Mouse (Mus musculus) neural tube, embryonic 11.5 days (tissue): ENCODE data around the gene Tcte1. TPM values are rescaled to one million over a fixed set of nuclear protein-coding genes. Genes with fewer than 3 reads are reported as not detected.
A peak's percentile ranks its signal among the peaks of the same experiment; 100 is the strongest.

Source experiments
- ATAC-seq: fragments of 200-750 bp; cut with Nextera tagmentation; 2 replicates; pipeline ENCODE4 v1.8.0; 2017; ENCODE audit warnings: moderate number of reproducible peaks, mild to moderate bottlenecking, moderate TSS enrichment, moderate library complexity; ENCODE audit not compliant: insufficient read depth, low FRiP score, low TSS enrichment
- DNase-seq: peaks from one replicate; pipeline ENCODE4 v3.0.0-alpha.2; 2015; ENCODE audit warnings: low spot score
- H3K27ac ChIP-seq: fragments of 300-500 bp; sonication (generic); 2 replicates; pipeline ENCODE4 v1.5.1; 2014; ENCODE audit warnings: low read depth, mild to moderate bottlenecking, low read length
- H3K27me3 ChIP-seq: fragments of 300-500 bp; sonication (generic); 2 replicates; pipeline ENCODE4 v1.6.1; 2014; ENCODE audit warnings: mild to moderate bottlenecking, low read length, mixed read lengths; ENCODE audit not compliant: control insufficient read depth, insufficient read depth
- H3K36me3 ChIP-seq: fragments of 300-500 bp; sonication (generic); 2 replicates; pipeline ENCODE4 v1.6.1; 2014; ENCODE audit warnings: mild to moderate bottlenecking, low read length, moderate library complexity, mixed read lengths; ENCODE audit not compliant: control insufficient read depth, insufficient read depth
- H3K4me1 ChIP-seq: fragments of 300-500 bp; sonication (generic); 2 replicates; pipeline ENCODE4 v1.6.1; 2014; ENCODE audit warnings: low read length, mixed read lengths; ENCODE audit not compliant: control insufficient read depth, insufficient read depth
- H3K4me2 ChIP-seq: fragments of 300-500 bp; sonication (generic); 2 replicates; pipeline ENCODE4 v1.6.1; 2014; ENCODE audit warnings: low read depth, mild to moderate bottlenecking, moderate library complexity
- H3K4me3 ChIP-seq: fragments of 300-500 bp; sonication (generic); 2 replicates; pipeline ENCODE4 v1.5.1; 2014; ENCODE audit warnings: low read depth, low read length
- H3K9ac ChIP-seq: fragments of 300-500 bp; sonication (generic); 2 replicates; pipeline ENCODE4 v1.6.1; 2014; ENCODE audit warnings: mild to moderate bottlenecking, low read length
- H3K9me3 ChIP-seq: fragments of 300-500 bp; sonication (generic); 2 replicates; pipeline ENCODE4 v1.6.1; 2016; ENCODE audit warnings: low read length; ENCODE audit not compliant: control insufficient read depth
- WGBS: fragments of 180-500 bp; shearing (Covaris S2); extraction: QIAGEN DNeasy Blood & Tissue Kit; methylation state at CpG from one replicate; pipeline ENCODE4 v1.1.7; 2014; 5-methylcytosine and 5-hydroxymethylcytosine counted together
- polyA plus RNA-seq: library from polyadenylated mRNA; unstranded; fragments of >200 nt; fragmentation: Nextera tagmentation; extraction: Ambion mirVana; gene quantifications from 2 replicates; pipeline ENCODE4 v1.2.1, GENCODE M21; 2014

Gene Tcte1
- polyA plus RNA-seq, 1 experiment from 2014 or later, result 1.8 TPM

GRCm38 (mm10) chr17:45554420-45554819 is 31.2 kb downstream of the Tcte1 start:
- Histone ChIP-seq H3K9ac (no peak overlapping the region), H3K9me3 (no peaks in the 10 kb centered on the region), H3K27me3 (peaks cover 7% of the 10 kb centered on the region), H3K27ac (no peak overlapping the region), H3K36me3 (no peaks in the 10 kb centered on the region), H3K4me3 (no peak overlapping the region), H3K4me1 (peaks cover 9% of the 10 kb centered on the region), H3K4me2 (no peak overlapping the region)
- DNase-seq (no peak), ATAC-seq (no peak)
- WGBS, result 59% methylated on average over 1 of the region's 1 CpGs

GRCm38 (mm10) chr17:45555452-45556106 is 32.3 kb downstream of the Tcte1 start, which contains the start of gene Nfkbie:
Gene Nfkbie, plus strand, starts transcription at chr17:45555703.
- under 1% methylated on average over 45 of the region's 45 CpGs for WGBS
- H3K4me3 ChIP-seq, result peak within 1 kb of the TSS; percentile 46
- H3K4me2 ChIP-seq, result peak within 1 kb of the TSS; percentile 88
- H3K9ac ChIP-seq, result peak within 1 kb of the TSS; percentile 68
- H3K27me3 ChIP-seq, result peaks cover 7% of the 10 kb centered on the region
- peaks cover 5% of the 10 kb centered on the region; the same call in 1 of the 2 replicates for H3K4me1 ChIP-seq
- ATAC-seq, result peak; percentile 80
- peak; percentile 95 for DNase-seq
- no peaks in the 10 kb centered on the region for H3K36me3 ChIP-seq
- no peaks in the 10 kb centered on the region for H3K9me3 ChIP-seq
- no peak within 1 kb of the TSS for H3K27ac ChIP-seq

GRCm38 (mm10) chr17:45556107-45556489 is 32.9 kb downstream of the Tcte1 start:
- H3K4me2 ChIP-seq, result peak overlapping the region; percentile 88
- no peaks in the 10 kb centered on the region for H3K36me3 ChIP-seq
- H3K27me3 ChIP-seq, result peaks cover 7% of the 10 kb centered on the region
- peaks cover 5% of the 10 kb centered on the region; the same call in 1 of the 2 replicates for H3K4me1 ChIP-seq
- 5% methylated on average over 14 of the region's 14 CpGs for WGBS
- ATAC-seq, result no peak
- H3K27ac ChIP-seq, result no peak overlapping the region
- DNase-seq, result no peak
- H3K9ac ChIP-seq, result peak overlapping the region; percentile 68
- no peaks in the 10 kb centered on the region for H3K9me3 ChIP-seq
- peak overlapping the region; percentile 46 for H3K4me3 ChIP-seq

- no peak overlapping the region for H3K27ac ChIP-seq
- no peak for DNase-seq
- H3K9me3 ChIP-seq, result no peaks in the 10 kb centered on the region
- peak overlapping the region; percentile 46 for H3K4me3 ChIP-seq
- H3K4me1 ChIP-seq, result peaks cover 5% of the 10 kb centered on the region; the same call in 1 of the 2 replicates
- H3K9ac ChIP-seq, result no peak overlapping the region
- peaks cover 7% of the 10 kb centered on the region for H3K27me3 ChIP-seq
- H3K36me3 ChIP-seq, result no peaks in the 10 kb centered on the region
- no peak for ATAC-seq
- 77% methylated on average over 3 of the region's 3 CpGs for WGBS
- H3K4me2 ChIP-seq, result peak overlapping the region; percentile 88
Observed at GRCm38 (mm10) chr17:45556514-45557245, 33.4 kb downstream of the Tcte1 start.

- DNase-seq (no peak), ATAC-seq (no peak)
- no peak overlapping the region for H3K4me2 ChIP-seq
- H3K9me3 ChIP-seq, result no peaks in the 10 kb centered on the region
- H3K9ac ChIP-seq, result no peak overlapping the region
- peaks cover 5% of the 10 kb centered on the region; the same call in 1 of the 2 replicates for H3K4me1 ChIP-seq
- H3K36me3 ChIP-seq, result no peaks in the 10 kb centered on the region
- peaks cover 7% of the 10 kb centered on the region for H3K27me3 ChIP-seq
- WGBS, result 75% methylated on average over 7 of the region's 7 CpGs
- no peak overlapping the region for H3K4me3 ChIP-seq
- H3K27ac ChIP-seq, result no peak overlapping the region
Observed at GRCm38 (mm10) chr17:45557246-45557824, 34.1 kb downstream of the Tcte1 start.

DNA sequence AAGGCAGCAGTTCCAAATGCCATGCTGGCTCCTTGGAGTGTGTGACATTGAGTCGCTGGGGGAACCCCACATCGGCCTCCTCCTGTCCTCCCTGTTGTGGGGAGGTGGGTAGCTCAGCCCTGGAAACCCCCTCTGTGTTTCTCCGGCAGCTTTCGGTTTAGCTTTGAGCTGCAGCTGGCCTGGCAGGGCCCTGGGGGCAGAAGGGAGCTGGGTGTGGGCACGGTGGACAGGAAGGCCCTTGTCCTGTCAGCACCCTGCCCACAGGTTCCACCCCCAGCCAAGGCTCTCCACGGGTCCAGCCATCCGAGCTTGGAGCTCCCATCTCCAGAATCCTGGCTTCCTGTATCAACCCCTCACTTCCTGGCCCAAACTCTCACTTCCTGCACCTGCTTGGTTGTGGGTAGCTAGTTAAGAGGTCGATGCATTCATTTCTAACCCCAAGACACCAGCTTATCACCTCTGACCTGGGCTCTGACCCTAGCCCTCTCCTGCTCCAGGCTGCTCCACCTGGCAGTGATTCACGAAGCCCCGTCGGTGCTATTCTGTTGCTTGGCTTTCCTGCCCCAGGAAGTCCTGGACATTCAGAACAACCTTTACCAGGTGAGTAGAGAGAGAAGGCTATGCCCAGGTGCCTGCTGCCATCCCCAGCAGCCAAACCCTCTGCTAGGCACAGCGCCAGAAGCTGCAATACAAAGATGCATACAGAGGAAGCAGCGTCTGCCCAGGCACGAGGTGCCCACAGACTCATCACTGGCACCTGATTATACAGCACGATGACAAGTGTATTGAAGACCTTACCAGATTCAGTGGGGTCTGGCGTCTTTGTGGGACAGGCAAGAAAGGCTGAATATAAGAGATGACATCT is 35.0 kb downstream of the Tcte1 start:
- H3K4me1 ChIP-seq, result peaks cover 5% of the 10 kb centered on the region; the same call in 1 of the 2 replicates
- no peaks in the 10 kb centered on the region for H3K9me3 ChIP-seq
- 74% methylated on average over 16 of the region's 16 CpGs for WGBS
- no peak overlapping the region for H3K27ac ChIP-seq
- DNase-seq, result no peak
- H3K27me3 ChIP-seq, result peaks cover 7% of the 10 kb centered on the region
- H3K9ac ChIP-seq, result no peak overlapping the region
- no peak for ATAC-seq
- no peak overlapping the region for H3K4me3 ChIP-seq
- no peaks in the 10 kb centered on the region for H3K36me3 ChIP-seq
- H3K4me2 ChIP-seq, result no peak overlapping the region

DNA sequence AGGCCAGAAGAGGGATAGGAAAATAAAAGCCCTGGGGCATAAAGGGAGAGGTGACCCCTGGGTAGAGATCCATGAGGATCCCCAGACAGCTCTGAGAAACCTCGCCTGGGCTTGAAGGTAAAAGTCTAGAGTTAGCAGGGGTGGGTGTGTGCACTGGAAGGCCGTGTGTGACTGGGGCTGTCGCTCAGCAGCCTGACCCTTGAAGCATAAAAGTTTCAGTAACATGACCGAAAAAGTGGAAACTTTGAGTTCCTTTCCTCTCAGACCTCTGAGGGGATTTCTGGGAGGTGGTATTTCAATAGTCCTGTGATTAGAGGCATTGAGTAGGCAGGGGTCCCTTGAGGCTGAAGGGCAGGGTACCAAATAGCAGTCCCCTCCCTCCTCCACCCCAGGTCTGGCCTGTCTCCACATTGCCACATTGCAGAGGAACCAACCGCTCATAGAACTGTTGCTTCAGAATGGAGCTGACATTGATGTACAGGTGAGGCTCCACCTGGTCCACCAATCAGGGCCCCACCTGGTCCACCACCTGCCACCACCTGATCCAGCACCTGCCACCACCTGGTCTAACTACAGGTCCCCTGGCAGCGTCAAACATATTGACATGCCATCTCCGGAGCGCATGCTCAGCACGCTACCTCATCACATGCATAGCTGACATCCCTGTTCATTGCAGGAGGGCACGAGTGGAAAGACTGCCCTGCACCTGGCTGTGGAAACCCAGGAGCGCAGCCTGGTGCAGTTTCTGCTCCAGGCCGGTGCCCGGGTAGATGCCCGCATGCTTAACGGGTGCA is 36.7 kb downstream of the Tcte1 start:
- no peak for ATAC-seq
- Histone ChIP-seq H3K9me3 (no peaks in the 10 kb centered on the region), H3K36me3 (no peaks in the 10 kb centered on the region), H3K4me1 (peaks cover 10% of the 10 kb centered on the region), H3K9ac (no peak overlapping the region), H3K4me3 (no peak overlapping the region), H3K27ac (no peak overlapping the region), H3K4me2 (no peak overlapping the region), H3K27me3 (peaks cover 7% of the 10 kb centered on the region)
- no peak for DNase-seq
- 89% methylated on average over 15 of the region's 15 CpGs for WGBS

GRCm38 (mm10) chr17:45563216-45563615 is 40.0 kb downstream of the Tcte1 start:
- Histone ChIP-seq H3K27ac (no peak overlapping the region), H3K9me3 (no peaks in the 10 kb centered on the region), H3K4me2 (no peak overlapping the region), H3K4me1 (peaks cover 6% of the 10 kb centered on the region), H3K4me3 (no peak overlapping the region), H3K9ac (no peak overlapping the region), H3K27me3 (no peaks in the 10 kb centered on the region), H3K36me3 (peaks cover 10% of the 10 kb centered on the region)
- DNase-seq, result no peak
- WGBS, result 82% methylated on average over 12 of the region's 12 CpGs
- ATAC-seq, result no peak
